Mouse (Mus musculus) liver, embryonic 14.5 days (tissue): ENCODE measurements around the gene Gpcpd1.

Experiments used
- CTCF ChIP-seq: IDR thresholded peaks from 2 replicates; pipeline ENCODE4 v1.5.1; 2016; ENCODE audit warnings: antibody characterized with exemption, low read depth, control low read depth
- EP300 ChIP-seq: IDR thresholded peaks from 2 replicates; pipeline ENCODE4 v1.6.1; 2016; ENCODE audit warnings: antibody characterized with exemption, low read depth

DNA sequence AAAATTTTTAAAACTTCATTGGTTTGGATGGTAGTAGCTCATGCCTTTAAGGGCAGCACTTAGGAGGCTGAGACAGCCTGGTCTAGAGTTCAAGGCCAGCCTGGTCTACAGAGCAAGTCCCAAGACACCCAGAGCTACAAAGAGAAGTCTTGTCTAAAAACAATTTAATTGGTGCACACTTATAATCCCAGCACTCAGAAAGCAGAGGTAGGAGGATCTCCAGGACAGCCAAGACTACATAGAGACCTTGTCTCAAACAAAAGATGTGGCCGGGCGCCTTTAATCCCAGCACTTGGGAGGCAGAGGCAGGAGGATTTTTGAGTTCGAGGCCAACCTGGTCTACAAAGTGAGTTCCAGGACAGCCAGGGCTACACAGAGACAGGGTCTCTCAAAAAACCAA lies 14.9 kb downstream of the Gpcpd1 start:
- TF ChIP-seq CTCF (no peak), EP300 (no peak)
